Mouse (Mus musculus): ENCODE data around the gene Fgf6. TPM values are rescaled to one million over a fixed set of nuclear protein-coding genes. Genes with fewer than 3 reads are reported as not detected.

Fgf6 gene
- polyA plus RNA-seq, 1 experiment from 2014 or later, result 0.13 TPM

GRCm38 (mm10) chr6:127019254-127019653 lies 3.9 kb downstream of the Fgf6 start:
- Histone ChIP-seq H3K27me3 (replicated peaks) (peaks cover 17% of the 10 kb centered on the region; the same call in 1 of the 2 replicates), H3K27ac (ENCODE audit: poor library complexity, severe bottlenecking) (no peak overlapping the region), H3K4me1 (replicated peaks) (peaks cover 28% of the 10 kb centered on the region), H3K36me3 (no peaks in the 10 kb centered on the region), H3K4me2 (peak overlapping the region; percentile 41), H3K9ac (peak overlapping the region; percentile 17; the same call in 1 of the 2 replicates), H3K4me3 (no peak overlapping the region), H3K9me3 (replicated peaks) (no peaks in the 10 kb centered on the region)
- no peak for ATAC-seq (ENCODE audit: insufficient number of reproducible peaks, low FRiP score)
- WGBS, result 4% methylated on average over 6 of the region's 6 CpGs

DNA sequence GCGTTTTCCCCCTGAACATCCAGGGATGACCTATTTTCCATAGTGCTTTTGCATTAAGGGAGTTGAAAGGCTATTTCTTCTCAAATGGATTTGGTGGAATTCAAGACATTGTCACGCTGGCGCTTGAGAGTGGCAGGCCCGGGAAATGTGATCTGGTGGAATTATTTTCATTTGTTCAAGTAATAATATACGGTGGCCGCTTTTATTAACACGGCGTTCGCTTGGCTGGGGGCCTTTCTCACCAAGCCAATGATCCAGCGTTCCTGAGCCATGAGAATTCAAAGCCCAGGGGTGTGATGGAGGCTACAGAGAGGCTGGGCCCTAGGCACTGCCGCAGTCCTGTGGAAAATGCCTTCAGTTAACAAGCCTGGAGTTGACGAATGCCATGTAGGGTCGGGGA lies 5.0 kb downstream of the Fgf6 start:
- Histone ChIP-seq H3K4me3 (no peak overlapping the region), H3K27me3 (replicated peaks) (peaks cover 17% of the 10 kb centered on the region; the same call in 1 of the 2 replicates), H3K4me2 (peak overlapping the region; percentile 23; the same call in 1 of the 2 replicates), H3K36me3 (no peaks in the 10 kb centered on the region), H3K9me3 (replicated peaks) (no peaks in the 10 kb centered on the region), H3K4me1 (replicated peaks) (peaks cover 29% of the 10 kb centered on the region), H3K27ac (ENCODE audit: poor library complexity, severe bottlenecking) (no peak overlapping the region), H3K9ac (no peak overlapping the region)
- no peak for ATAC-seq (ENCODE audit: insufficient number of reproducible peaks, low FRiP score)
- WGBS, result 22% methylated on average over 13 of the region's 13 CpGs

GRCm38 (mm10) chr6:127024836-127025235 lies 9.4 kb downstream of the Fgf6 start:
- Histone ChIP-seq H3K27ac (ENCODE audit: poor library complexity, severe bottlenecking) (no peak overlapping the region), H3K36me3 (no peaks in the 10 kb centered on the region), H3K9me3 (replicated peaks) (no peaks in the 10 kb centered on the region), H3K4me2 (no peak overlapping the region), H3K9ac (no peak overlapping the region), H3K4me1 (replicated peaks) (peaks cover 17% of the 10 kb centered on the region), H3K4me3 (no peak overlapping the region), H3K27me3 (replicated peaks) (peaks cover 17% of the 10 kb centered on the region; the same call in 1 of the 2 replicates)
- no peak for ATAC-seq (ENCODE audit: insufficient number of reproducible peaks, low FRiP score)
- 51% methylated on average over 7 of the region's 7 CpGs for WGBS

DNA sequence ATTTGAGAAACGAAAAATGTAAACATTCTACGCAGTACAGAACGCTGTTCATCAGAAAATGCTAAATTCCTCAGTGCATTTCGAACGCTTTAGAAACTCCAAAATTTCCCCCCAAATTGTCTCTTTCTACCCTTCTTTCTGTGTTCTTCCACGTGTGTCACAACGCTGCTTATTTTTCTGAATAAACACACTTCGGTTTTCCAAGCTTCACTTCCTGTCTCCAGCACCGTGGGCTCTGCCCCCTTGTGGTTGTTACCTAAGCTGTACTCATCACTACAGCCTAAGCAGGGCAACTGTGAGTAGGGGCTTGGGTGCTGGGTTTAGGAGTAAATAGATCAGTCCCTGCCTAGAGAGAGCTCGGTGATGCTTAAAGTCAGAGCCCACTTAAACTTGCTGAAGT lies 19.4 kb downstream of the Fgf6 start:
- Histone ChIP-seq H3K9ac (no peak overlapping the region), H3K4me3 (0 out of 2 replicates have a peak overlapping the region, but pooled peaks have one; percentile 20), H3K36me3 (no peaks in the 10 kb centered on the region), H3K27me3 (replicated peaks) (no peaks in the 10 kb centered on the region), H3K4me1 (replicated peaks) (no peaks in the 10 kb centered on the region), H3K27ac (ENCODE audit: poor library complexity, severe bottlenecking) (no peak overlapping the region), H3K9me3 (replicated peaks) (no peaks in the 10 kb centered on the region), H3K4me2 (peak overlapping the region; percentile 53)
- WGBS, result 28% methylated on average over 10 of the region's 10 CpGs
- ATAC-seq (ENCODE audit: insufficient number of reproducible peaks, low FRiP score), result no peak

- 39% methylated on average over 6 of the region's 6 CpGs for WGBS
These were observed 29.5 kb downstream of the Fgf6 start for GRCm38 (mm10) chr6:127044909-127045308.

GRCm38 (mm10) chr6:127050847-127051246 lies 35.5 kb downstream of the Fgf6 start:
- Histone ChIP-seq H3K4me3 (no peak overlapping the region), H3K4me1 (replicated peaks) (no peaks in the 10 kb centered on the region), H3K4me2 (no peak overlapping the region), H3K36me3 (no peaks in the 10 kb centered on the region), H3K9me3 (replicated peaks) (no peaks in the 10 kb centered on the region), H3K27ac (ENCODE audit: poor library complexity, severe bottlenecking) (no peak overlapping the region), H3K9ac (no peak overlapping the region), H3K27me3 (replicated peaks) (no peaks in the 10 kb centered on the region)
- ATAC-seq (ENCODE audit: insufficient number of reproducible peaks, low FRiP score), result no peak
- WGBS, result 67% methylated on average over 4 of the region's 4 CpGs

More at GRCm38 (mm10) chr6:127044909-127045308, 29.5 kb downstream of the Fgf6 start:
- Histone ChIP-seq H3K4me3 (no peak overlapping the region), H3K4me1 (replicated peaks) (peaks cover 8% of the 10 kb centered on the region), H3K9ac (peak overlapping the region; percentile 8; the same call in 1 of the 2 replicates), H3K4me2 (no peak overlapping the region), H3K36me3 (no peaks in the 10 kb centered on the region), H3K27ac (ENCODE audit: poor library complexity, severe bottlenecking) (no peak overlapping the region), H3K27me3 (replicated peaks) (no peaks in the 10 kb centered on the region), H3K9me3 (replicated peaks) (no peaks in the 10 kb centered on the region)
- ATAC-seq (ENCODE audit: insufficient number of reproducible peaks, low FRiP score), result peak; percentile 48; the same call in 1 of the 2 replicates

GRCm38 (mm10) chr6:127056990-127057588 lies 41.7 kb downstream of the Fgf6 start:
- WGBS, result 67% methylated on average over 12 of the region's 12 CpGs
- Histone ChIP-seq H3K4me1 (replicated peaks) (no peaks in the 10 kb centered on the region), H3K9me3 (replicated peaks) (no peaks in the 10 kb centered on the region), H3K36me3 (no peaks in the 10 kb centered on the region), H3K27ac (ENCODE audit: poor library complexity, severe bottlenecking) (no peak overlapping the region), H3K27me3 (replicated peaks) (no peaks in the 10 kb centered on the region), H3K4me2 (no peak overlapping the region), H3K4me3 (no peak overlapping the region), H3K9ac (no peak overlapping the region)
- no peak for ATAC-seq (ENCODE audit: insufficient number of reproducible peaks, low FRiP score)

DNA sequence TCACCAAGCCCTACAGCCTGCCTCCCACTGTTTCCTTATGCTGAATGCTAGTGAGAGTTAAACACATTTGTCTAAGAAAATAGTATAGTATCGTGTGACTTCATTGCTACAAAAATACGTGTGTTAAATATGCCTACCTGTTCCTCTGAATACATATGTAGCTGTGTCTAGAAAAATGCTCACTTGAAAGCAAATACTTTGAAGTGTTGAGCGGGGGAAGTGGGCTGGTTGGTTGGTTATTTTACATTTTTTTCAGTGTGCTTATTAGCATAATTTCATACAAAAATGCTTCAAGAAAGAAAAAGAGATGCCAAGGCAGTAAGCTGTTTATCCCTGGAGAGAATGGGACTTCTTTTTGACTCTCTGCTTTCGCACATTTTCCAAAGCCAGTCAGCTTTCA lies 44.6 kb downstream of the Fgf6 start:
- Histone ChIP-seq H3K4me3 (no peak overlapping the region), H3K4me2 (no peak overlapping the region), H3K27me3 (replicated peaks) (no peaks in the 10 kb centered on the region), H3K9ac (no peak overlapping the region), H3K4me1 (replicated peaks) (peaks cover 10% of the 10 kb centered on the region), H3K27ac (ENCODE audit: poor library complexity, severe bottlenecking) (no peak overlapping the region), H3K36me3 (no peaks in the 10 kb centered on the region), H3K9me3 (replicated peaks) (no peaks in the 10 kb centered on the region)
- WGBS, result 82% methylated on average over 4 of the region's 4 CpGs
- ATAC-seq (ENCODE audit: insufficient number of reproducible peaks, low FRiP score), result no peak

GRCm38 (mm10) chr6:127063915-127064314 lies 48.5 kb downstream of the Fgf6 start:
- H3K36me3 ChIP-seq, result no peaks in the 10 kb centered on the region
- 78% methylated on average over 3 of the region's 3 CpGs for WGBS
- ATAC-seq (ENCODE audit: insufficient number of reproducible peaks, low FRiP score), result no peak
- H3K9ac ChIP-seq, result no peak overlapping the region
- no peaks in the 10 kb centered on the region for H3K27me3 ChIP-seq (replicated peaks)
- H3K4me2 ChIP-seq, result no peak overlapping the region
- no peak overlapping the region for H3K27ac ChIP-seq (ENCODE audit: poor library complexity, severe bottlenecking)
- H3K4me1 ChIP-seq (replicated peaks), result peaks cover 21% of the 10 kb centered on the region
- no peak overlapping the region for H3K4me3 ChIP-seq
- H3K9me3 ChIP-seq (replicated peaks), result no peaks in the 10 kb centered on the region

DNA sequence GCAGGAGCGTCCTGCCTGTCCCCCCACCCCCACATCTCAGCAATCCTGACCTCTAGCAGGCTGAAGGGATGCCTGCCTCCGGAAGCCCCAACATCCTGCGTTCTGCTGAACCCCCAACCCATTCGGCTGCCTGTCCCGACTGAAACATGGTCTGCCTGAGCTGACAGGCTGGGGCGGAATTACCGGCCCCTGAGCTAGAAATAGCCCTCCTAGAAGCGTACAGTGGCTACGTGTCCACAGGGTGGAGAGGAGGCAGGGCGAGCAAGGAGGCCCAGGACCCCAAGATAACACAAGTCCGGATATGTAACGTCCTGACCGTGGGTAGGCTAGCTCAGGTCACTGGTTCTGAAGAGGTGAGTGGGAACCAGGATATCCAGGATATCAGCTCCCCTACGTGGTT lies 49.4 kb downstream of the Fgf6 start:
- H3K27ac ChIP-seq (ENCODE audit: poor library complexity, severe bottlenecking), result peak overlapping the region; percentile 73
- WGBS, result 1% methylated on average over 14 of the region's 14 CpGs

DNA sequence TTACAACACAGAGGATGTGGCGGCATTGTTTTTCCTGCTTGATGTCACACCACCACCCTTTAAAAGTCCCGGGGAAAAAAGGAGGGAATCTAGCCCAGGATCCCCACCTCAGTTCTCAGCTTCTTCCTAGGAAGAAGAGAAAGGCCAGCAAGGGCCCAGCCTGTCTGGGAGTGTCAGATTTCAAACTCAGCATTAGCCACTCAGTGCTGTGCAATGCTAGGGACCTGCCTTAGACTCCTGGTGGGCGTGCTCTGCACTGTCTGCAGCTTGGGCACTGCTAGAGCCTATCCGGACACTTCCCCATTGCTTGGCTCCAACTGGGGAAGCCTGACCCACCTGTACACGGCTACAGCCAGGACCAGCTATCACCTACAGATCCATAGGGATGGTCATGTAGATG lies 57.4 kb downstream of the Fgf6 start, which contains the start of gene Fgf23:
Gene Fgf23 (plus strand): TSS at position 86 of the 400 bp plus-strand sequence.
- peak; percentile 80 for ATAC-seq (ENCODE audit: insufficient number of reproducible peaks, low FRiP score)
- Histone ChIP-seq H3K4me3 (no peak within 1 kb of the TSS), H3K4me2 (peak within 1 kb of the TSS; percentile 24), H3K9ac (no peak within 1 kb of the TSS), H3K27me3 (replicated peaks) (no peaks in the 10 kb centered on the region), H3K9me3 (replicated peaks) (no peaks in the 10 kb centered on the region), H3K4me1 (replicated peaks) (peaks cover 14% of the 10 kb centered on the region), H3K27ac (ENCODE audit: poor library complexity, severe bottlenecking) (no peak within 1 kb of the TSS), H3K36me3 (no peaks in the 10 kb centered on the region)
- 9% methylated on average over 5 of the region's 5 CpGs for WGBS

More for the DNA sequence above, 49.4 kb downstream of the Fgf6 start:
- peak overlapping the region; percentile 64 for H3K4me2 ChIP-seq
- ATAC-seq (ENCODE audit: insufficient number of reproducible peaks, low FRiP score), result peak; percentile 76
- no peaks in the 10 kb centered on the region for H3K36me3 ChIP-seq
- H3K4me1 ChIP-seq (replicated peaks), result peaks cover 21% of the 10 kb centered on the region
- H3K9me3 ChIP-seq (replicated peaks), result no peaks in the 10 kb centered on the region
- H3K27me3 ChIP-seq (replicated peaks), result no peaks in the 10 kb centered on the region
- H3K4me3 ChIP-seq, result peak overlapping the region; percentile 39
- peak overlapping the region; percentile 64 for H3K9ac ChIP-seq

All from heart, embryonic 12.5 days (tissue).